27 mouse cellular contexts compared by ENCODE assay signal in the genomic region with DNA sequence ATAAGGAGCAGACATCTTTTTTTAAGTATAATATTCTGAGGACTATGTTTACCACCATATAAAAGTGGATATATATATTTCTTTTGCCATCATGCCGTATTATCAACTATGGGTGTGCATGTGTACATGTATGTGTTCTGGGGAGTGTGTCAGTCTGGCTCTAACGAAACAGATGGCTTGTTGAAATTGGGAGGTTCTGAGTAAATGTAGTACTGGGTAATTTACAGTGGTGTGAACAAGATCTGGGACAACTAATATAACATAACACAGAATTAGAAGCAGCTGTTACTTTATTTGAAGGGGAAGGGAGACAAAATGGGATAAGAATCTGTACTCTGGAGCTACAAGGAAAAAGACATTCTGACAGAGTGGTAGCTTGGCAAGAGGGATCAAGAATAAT.
"Had no signal": no experiment of that assay in that cellular context is flagged by ENCODE, and none has a peak within 500 bp of the region (broad histone marks: within the 10 kb centered on the region; RNA-seq: fewer than 3 reads in every experiment).

No protein-coding gene starts in this region.

- ATAC-seq: hindbrain, postnatal 0 days; intestine, embryonic 16.5 days; liver, embryonic 12.5 days had no signal

- H3K4me3 ChIP-seq: heart, adult 2 months; hindbrain, embryonic 10.5 days; hindbrain, embryonic 12.5 days; kidney, embryonic 15.5 days; limb, embryonic 13.5 days; limb, embryonic 15.5 days; liver, embryonic 12.5 days had no signal

- H3K9ac ChIP-seq: hindbrain, embryonic 12.5 days; hindbrain, embryonic 14.5 days; kidney, embryonic 15.5 days; limb, embryonic 13.5 days; limb, embryonic 15.5 days; liver, embryonic 12.5 days; liver, embryonic 14.5 days had no signal

- H3K4me1 ChIP-seq: hindbrain, embryonic 10.5 days; hindbrain, embryonic 12.5 days; kidney, embryonic 15.5 days; limb, embryonic 13.5 days; limb, embryonic 15.5 days; liver, embryonic 12.5 days had no signal

- H3K27ac ChIP-seq: heart, adult 2 months; hindbrain, embryonic 10.5 days; hindbrain, embryonic 12.5 days; hindbrain, embryonic 14.5 days; hindbrain, postnatal 0 days; kidney, embryonic 15.5 days; kidney, postnatal 0 days; limb, embryonic 13.5 days; limb, embryonic 15.5 days; liver, embryonic 12.5 days; liver, embryonic 14.5 days had no signal

- H3K36me3 ChIP-seq: hindbrain, embryonic 10.5 days; hindbrain, embryonic 12.5 days; kidney, embryonic 15.5 days; limb, embryonic 13.5 days; limb, embryonic 15.5 days; liver, embryonic 12.5 days had no signal

- DNase-seq: gastrocnemius, postnatal 14 days; gastrocnemius, postnatal 36 days; heart, adult 11 months; heart, adult 2 months; heart, postnatal 10 days; heart, postnatal 4 days; kidney, adult 11 months; kidney, adult 2 months; kidney, adult 9 months; kidney, postnatal 14 days; kidney, postnatal 36 days; layer of hippocampus, adult 9-11 months; layer of hippocampus, postnatal 36 days; left cerebral cortex, postnatal 4 days; lung, adult 18-20 months had no signal

- H3K9me3 ChIP-seq: hindbrain, embryonic 10.5 days; hindbrain, embryonic 12.5 days; kidney, embryonic 15.5 days; limb, embryonic 13.5 days; limb, embryonic 15.5 days; liver, embryonic 12.5 days had no signal

- H3K27me3 ChIP-seq: hindbrain, embryonic 12.5 days; kidney, embryonic 15.5 days; limb, embryonic 13.5 days; limb, embryonic 15.5 days; liver, embryonic 12.5 days had no signal

- H3K4me2 ChIP-seq: heart, embryonic 11.5 days; hindbrain, embryonic 12.5 days; hindbrain, embryonic 14.5 days; kidney, embryonic 15.5 days; limb, embryonic 13.5 days; limb, embryonic 15.5 days; liver, embryonic 12.5 days had no signal
